ENCODE assay signal across 14 mouse cellular contexts in the genomic region with DNA sequence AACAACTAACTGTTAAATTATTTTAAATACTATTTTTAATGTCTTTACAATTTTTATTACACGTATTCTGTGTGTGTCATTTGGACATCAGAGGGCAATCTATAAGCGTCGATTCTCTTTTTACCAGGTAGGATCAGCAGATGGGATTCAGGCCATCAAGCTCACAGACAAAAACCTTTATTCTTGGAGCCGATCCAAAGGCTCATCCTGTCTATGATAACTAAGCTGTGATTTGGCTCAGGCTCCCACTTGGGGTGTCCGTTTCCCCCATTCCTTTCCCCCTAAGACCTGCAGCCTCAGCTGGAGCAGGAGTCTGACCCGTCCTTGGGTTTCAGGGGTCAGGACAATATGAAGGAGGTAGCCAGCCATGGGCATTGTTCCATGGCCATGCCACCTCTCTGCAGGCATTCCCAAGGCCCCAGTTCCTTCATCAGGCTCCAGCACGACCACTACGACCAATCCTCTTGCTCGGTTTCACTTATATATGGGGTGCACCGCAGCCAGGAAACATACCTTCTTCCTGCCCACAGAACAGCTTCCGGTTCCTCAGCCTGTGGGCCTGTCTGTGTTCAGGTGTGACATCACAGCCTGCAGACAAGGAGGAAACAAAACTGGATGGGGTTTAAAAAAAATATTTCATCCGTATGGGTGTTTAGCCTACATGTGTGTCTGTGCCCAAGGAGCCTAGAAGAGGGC. TPM values are rescaled to one million over a fixed set of nuclear protein-coding genes. Genes with fewer than 3 reads are reported as not detected.
DNase-seq lines count a peak whose midpoint lies in the region; ATAC-seq and TF ChIP-seq lines count a peak whose summit lies in the region.
"Had no signal": no experiment of that assay in that cellular context is flagged by ENCODE, and none has a peak within 500 bp of the region (broad histone marks: within the 10 kb centered on the region; RNA-seq: fewer than 3 reads in every experiment).

No protein-coding gene starts in this region.

- DNase-seq in lung, postnatal 0 days (ENCODE audit: low spot score) = peak; percentile 18
- no peak for DNase-seq in lung, adult 2 months
- peak; percentile 74 to 82 for DNase-seq in natural killer cell, adult 2 months (ENCODE audit: low spot score in 2 of 2)
- peak; percentile 80 for DNase-seq in thymus, postnatal 25 days
- DNase-seq in left cerebral cortex, adult 18-20 months (ENCODE audit: low spot score in 2 of 2) = no peak
- DNase-seq in hindbrain, embryonic 10.5 days (ENCODE audit: low spot score) = no peak
- DNase-seq in MN1 (ENCODE audit: low spot score) = no peak
- DNase-seq: kidney, postnatal 25 days had no signal

- H3K27me3 ChIP-seq in lung, postnatal 0 days (replicated peaks; ENCODE audit: insufficient read depth, low read length) = no peaks in the 10 kb centered on the region
- H3K27me3 ChIP-seq in hindbrain, embryonic 10.5 days (ENCODE audit: insufficient read depth, poor library complexity, severe bottlenecking) = no peaks in the 10 kb centered on the region
- H3K27me3 ChIP-seq: embryonic facial prominence, embryonic 12.5 days; hindbrain, embryonic 13.5 days; liver, embryonic 15.5 days had no signal

- H3K4me1 ChIP-seq in lung, postnatal 0 days (ENCODE audit: insufficient read depth, low read depth, low read length) = 0 out of 2 replicates have a peak, but pooled peaks cover 4% of the 10 kb centered on the region
- H3K4me1 ChIP-seq in lung, adult 2 months (ENCODE audit: control insufficient read depth, insufficient read depth, low read length) = no peaks in the 10 kb centered on the region
- peaks cover 18% of the 10 kb centered on the region for H3K4me1 ChIP-seq in hindbrain, embryonic 10.5 days (replicated peaks)

- no peak for TF ChIP-seq POLR2A in lung, adult 2 months (IDR thresholded peaks at IDR 0.05; ENCODE audit: borderline replicate concordance, extremely low read depth, low read depth, low read length)

- H3K9ac ChIP-seq in lung, postnatal 0 days (replicated peaks; ENCODE audit: low read depth) = no peak overlapping the region
- H3K9ac ChIP-seq: embryonic facial prominence, embryonic 12.5 days; hindbrain, embryonic 13.5 days; liver, embryonic 15.5 days had no signal

- H3K36me3 ChIP-seq in lung, postnatal 0 days (ENCODE audit: insufficient read depth, low read length) = no peaks in the 10 kb centered on the region
- H3K36me3 ChIP-seq in hindbrain, embryonic 10.5 days = 0 out of 2 replicates have a peak, but pooled peaks cover 7% of the 10 kb centered on the region

- no peak overlapping the region for H3K4me2 ChIP-seq in lung, postnatal 0 days (replicated peaks; ENCODE audit: low read depth, low read length)
- H3K4me2 ChIP-seq: embryonic facial prominence, embryonic 12.5 days; hindbrain, embryonic 13.5 days; liver, embryonic 15.5 days had no signal

- H3K9me3 ChIP-seq in lung, postnatal 0 days (ENCODE audit: low read length) = no peaks in the 10 kb centered on the region
- no peaks in the 10 kb centered on the region for H3K9me3 ChIP-seq in hindbrain, embryonic 10.5 days
- H3K9me3 ChIP-seq: embryonic facial prominence, embryonic 12.5 days; G1E; hindbrain, embryonic 13.5 days; liver, embryonic 15.5 days had no signal

- WGBS in lung, postnatal 0 days = 63% methylated on average over 12 of the region's 12 CpGs
- WGBS in lung, adult 2 months = 49% methylated on average over 12 of the region's 12 CpGs
- WGBS in hindbrain, embryonic 10.5 days = 89% methylated on average over 12 of the region's 12 CpGs

- ATAC-seq in lung, postnatal 0 days = no peak
- ATAC-seq in common myeloid progenitor, adult 5-6 weeks (replicated peaks; ENCODE audit: low read depth, poor library complexity, severe bottlenecking) = peak; percentile 59
- ATAC-seq: forebrain, embryonic 14.5 days had no signal

- H3K27ac ChIP-seq in lung, postnatal 0 days (ENCODE audit: low read length) = no peak overlapping the region
- no peak overlapping the region for H3K27ac ChIP-seq in hindbrain, embryonic 10.5 days
- H3K27ac ChIP-seq: embryonic facial prominence, embryonic 12.5 days; hindbrain, embryonic 13.5 days; liver, embryonic 15.5 days had no signal

- H3K4me3 ChIP-seq in lung, postnatal 0 days (ENCODE audit: low read depth, low read length) = no peak overlapping the region
- no peak overlapping the region for H3K4me3 ChIP-seq in lung, adult 2 months (replicated peaks; ENCODE audit: extremely low read depth, low read depth, low read length)
- no peak overlapping the region for H3K4me3 ChIP-seq in hindbrain, embryonic 10.5 days
- H3K4me3 ChIP-seq: embryonic facial prominence, embryonic 12.5 days; hindbrain, embryonic 13.5 days; liver, embryonic 15.5 days had no signal

- TF ChIP-seq EP300 in lung, postnatal 0 days (IDR thresholded peaks at IDR 0.05) = no peak

- TF ChIP-seq CTCF in lung, postnatal 0 days (IDR thresholded peaks at IDR 0.05) = no peak
- no peak for TF ChIP-seq CTCF in lung, adult 2 months (IDR thresholded peaks at IDR 0.05; ENCODE audit: insufficient read depth, low read length)

RNA-seq across cellular contexts. Expression of a gene that starts 8.2 kb away (rescaled TPM):
- 92.4 and 94.5 TPM in 2 replicates for polyA plus RNA-seq in lung, postnatal 0 days (2015; fragmentation: Nextera tagmentation; extraction: Ambion mirVana)
- polyA plus RNA-seq in lung, adult 2 months (2012; rRNA removed) = 180 and 201 TPM in 2 replicates
- total RNA-seq in common myeloid progenitor, adult 5-6 weeks (2017) = 5.5 and 6.0 TPM in 2 replicates
- total RNA-seq in left cerebral cortex, adult 18-20 months (2021) = 100 to 1,000 TPM; 750 TPM
- 55.7 and 73.2 TPM in 2 replicates for polyA plus RNA-seq in hindbrain, embryonic 10.5 days (2016; fragmentation: Nextera tagmentation; extraction: Ambion mirVana)

RNA-seq across cellular contexts. Expression of a gene that starts 8.2 kb away (rescaled TPM):
- 10.5 and 12.3 TPM in 2 replicates for polyA plus RNA-seq in lung, postnatal 0 days (2015; fragmentation: Nextera tagmentation; extraction: Ambion mirVana)
- polyA plus RNA-seq in lung, adult 2 months (2012; rRNA removed) = 22.4 and 28.5 TPM in 2 replicates
- 15.0 and 18.0 TPM in 2 replicates for total RNA-seq in common myeloid progenitor, adult 5-6 weeks (2017)
- 10 to 100 TPM; 30.5 to 33.0 TPM for total RNA-seq in left cerebral cortex, adult 18-20 months (2021)
- polyA plus RNA-seq in hindbrain, embryonic 10.5 days (2016; fragmentation: Nextera tagmentation; extraction: Ambion mirVana) = 36.3 and 39.3 TPM in 2 replicates

RNA-seq across cellular contexts. Expression of a gene that starts 21.8 kb away (rescaled TPM):
- polyA plus RNA-seq in lung, postnatal 0 days (2015; fragmentation: Nextera tagmentation; extraction: Ambion mirVana) = 0.27 and 0.31 TPM in 2 replicates
- 1.3 and 1.8 TPM in 2 replicates for polyA plus RNA-seq in lung, adult 2 months (2012; rRNA removed)
- total RNA-seq in common myeloid progenitor, adult 5-6 weeks (2017) = 1.1 TPM in 1 of 2 replicates, not detected in the other
- under 1 TPM in 1 of 2 experiments, not detected in 1; 0.14 TPM for total RNA-seq in left cerebral cortex, adult 18-20 months (2021)
- 0.57 and 0.94 TPM in 2 replicates for polyA plus RNA-seq in hindbrain, embryonic 10.5 days (2016; fragmentation: Nextera tagmentation; extraction: Ambion mirVana)

RNA-seq across cellular contexts. Expression of a gene that starts 45.7 kb away (rescaled TPM):
- polyA plus RNA-seq in lung, postnatal 0 days (2015; fragmentation: Nextera tagmentation; extraction: Ambion mirVana) = 73.2 and 75.2 TPM in 2 replicates
- polyA plus RNA-seq in lung, adult 2 months (2012; rRNA removed) = 62.0 and 67.4 TPM in 2 replicates
- total RNA-seq in common myeloid progenitor, adult 5-6 weeks (2017) = 1.2 and 1.8 TPM in 2 replicates
- under 1 TPM; 0.23 to 0.33 TPM for total RNA-seq in left cerebral cortex, adult 18-20 months (2021)
- 2.5 and 3.4 TPM in 2 replicates for polyA plus RNA-seq in hindbrain, embryonic 10.5 days (2016; fragmentation: Nextera tagmentation; extraction: Ambion mirVana)

RNA-seq across cellular contexts. Expression of a gene that starts 46.5 kb away (rescaled TPM):
- 64.1 and 72.9 TPM in 2 replicates for polyA plus RNA-seq in lung, postnatal 0 days (2015; fragmentation: Nextera tagmentation; extraction: Ambion mirVana)
- polyA plus RNA-seq in lung, adult 2 months (2012; rRNA removed) = 81.4 and 101 TPM in 2 replicates
- total RNA-seq in common myeloid progenitor, adult 5-6 weeks (2017) = 43.7 and 49.5 TPM in 2 replicates
- 100 to 1,000 TPM; 103 to 113 TPM for total RNA-seq in left cerebral cortex, adult 18-20 months (2021)
- 89.0 and 93.5 TPM in 2 replicates for polyA plus RNA-seq in hindbrain, embryonic 10.5 days (2016; fragmentation: Nextera tagmentation; extraction: Ambion mirVana)

Comparison
In these comparisons a context has a peak if more than half of its experiments do, and no peak if none do; other contexts are left out.
1. DNase-seq: peak in lung, postnatal 0 days (single experiment), natural killer cell, adult 2 months (2 of 2) and thymus, postnatal 25 days (single experiment); none in lung, adult 2 months (single experiment), left cerebral cortex, adult 18-20 months (0 of 2), hindbrain, embryonic 10.5 days (single experiment) and MN1 (single experiment).